Mouse (Mus musculus) kidney, embryonic 15.5 days (tissue): ENCODE data around the gene Fam8a1. TPM values are rescaled to one million over a fixed set of nuclear protein-coding genes. Genes with fewer than 3 reads are reported as not detected.

Experiments
- ATAC-seq: fragments of 200-750 bp; cut with Nextera tagmentation; replicated peaks from 2 replicates; pipeline ENCODE4 v1.8.0; 2017; ENCODE audit warnings: moderate TSS enrichment; ENCODE audit not compliant: low FRiP score
- H3K27ac ChIP-seq: fragments of 300-500 bp; sonication (generic); 2 replicates; pipeline ENCODE4 v1.5.1; 2015; ENCODE audit warnings: mild to moderate bottlenecking, inconsistent platforms
- H3K27me3 ChIP-seq: fragments of 300-500 bp; sonication (generic); 2 replicates; pipeline ENCODE4 v1.6.1; 2015; ENCODE audit warnings: inconsistent platforms
- H3K36me3 ChIP-seq: fragments of 300-500 bp; sonication (generic); 2 replicates; pipeline ENCODE4 v1.6.1; 2015; ENCODE audit warnings: inconsistent platforms
- H3K4me1 ChIP-seq: fragments of 300-500 bp; sonication (generic); 2 replicates; pipeline ENCODE4 v1.6.1; 2015; ENCODE audit warnings: inconsistent platforms
- H3K4me2 ChIP-seq: fragments of 300-500 bp; sonication (generic); 2 replicates; pipeline ENCODE4 v1.6.1; 2015; ENCODE audit warnings: moderate library complexity, mild to moderate bottlenecking, inconsistent platforms
- H3K4me3 ChIP-seq: fragments of 300-500 bp; sonication (generic); replicated peaks from 2 replicates; pipeline ENCODE4 v1.5.1; 2015; ENCODE audit warnings: mild to moderate bottlenecking, inconsistent platforms
- H3K9ac ChIP-seq: fragments of 300-500 bp; sonication (generic); 2 replicates; pipeline ENCODE4 v1.6.1; 2015; ENCODE audit warnings: mild to moderate bottlenecking, inconsistent platforms
- H3K9me3 ChIP-seq: fragments of 300-500 bp; sonication (generic); replicated peaks from 2 replicates; pipeline ENCODE4 v1.6.1; 2016; ENCODE audit warnings: inconsistent platforms
- WGBS: fragments of 180-500 bp; shearing (Covaris S2); methylation state at CpG from one replicate; pipeline ENCODE4 v1.1.7; 2015; ENCODE audit warnings: mixed read lengths; 5-methylcytosine and 5-hydroxymethylcytosine counted together
- polyA plus RNA-seq: library from polyadenylated mRNA; unstranded; fragments of >200 nt; fragmentation: Nextera tagmentation; extraction: Ambion mirVana; gene quantifications from 2 replicates; pipeline ENCODE4 v1.2.1, GENCODE M21; 2015

Gene Fam8a1
- polyA plus RNA-seq, 1 experiment from 2014 or later = 10.6 TPM

DNA sequence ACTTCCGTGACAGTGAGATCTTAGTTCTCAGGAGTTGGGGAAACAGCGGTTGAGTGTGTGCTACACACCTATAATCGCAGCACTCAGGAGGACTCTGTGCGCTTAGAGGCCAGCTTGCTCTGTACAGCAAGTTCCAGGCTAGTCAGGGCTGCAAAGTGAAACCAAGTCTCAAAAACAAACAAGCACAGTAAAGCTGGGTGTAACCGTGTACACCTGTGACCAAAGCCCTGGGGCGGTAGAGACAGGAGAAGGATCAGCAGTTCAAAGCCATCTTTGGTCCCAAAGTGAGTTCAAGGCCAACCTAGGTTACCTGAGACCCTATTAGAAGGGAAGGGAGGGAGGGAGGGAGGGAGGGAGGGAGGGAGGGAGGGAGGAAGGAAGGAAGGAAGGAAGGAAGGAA, 25.1 kb upstream of the Fam8a1 start:
- peaks cover 6% of the 10 kb centered on the region; the same call in 1 of the 2 replicates for H3K9me3 ChIP-seq
- no peaks in the 10 kb centered on the region for H3K4me1 ChIP-seq
- H3K9ac ChIP-seq = no peak overlapping the region
- H3K27me3 ChIP-seq = no peaks in the 10 kb centered on the region
- H3K36me3 ChIP-seq = peaks cover 3% of the 10 kb centered on the region; the same call in 1 of the 2 replicates
- ATAC-seq = no peak
- H3K4me2 ChIP-seq = no peak overlapping the region
- H3K27ac ChIP-seq = no peak overlapping the region
- WGBS = 94% methylated on average over 6 of the region's 6 CpGs
- H3K4me3 ChIP-seq = no peak overlapping the region

DNA sequence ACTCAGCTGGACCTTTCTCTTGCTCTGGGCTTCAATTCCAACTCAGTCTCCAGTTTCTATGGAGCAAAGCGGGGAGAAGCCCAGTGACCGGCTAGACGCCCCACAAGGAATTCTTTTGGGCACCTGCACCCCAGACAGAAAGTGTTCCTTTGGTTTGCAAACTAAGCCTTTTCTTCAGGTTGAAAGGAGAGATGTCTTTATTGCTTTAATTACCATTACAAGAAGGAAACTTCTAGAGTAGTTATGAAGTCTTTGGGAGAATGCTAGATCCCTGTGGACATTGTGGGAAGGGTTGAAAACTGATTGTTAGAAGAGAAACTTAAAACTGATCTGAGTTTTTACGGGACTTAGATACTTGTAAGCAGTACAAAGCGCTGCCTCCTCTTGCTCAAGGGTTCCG, 23.8 kb upstream of the Fam8a1 start:
- no peak for ATAC-seq
- whole genome bisulfite sequencing = 64% methylated on average over 6 of the region's 6 CpGs

DNA sequence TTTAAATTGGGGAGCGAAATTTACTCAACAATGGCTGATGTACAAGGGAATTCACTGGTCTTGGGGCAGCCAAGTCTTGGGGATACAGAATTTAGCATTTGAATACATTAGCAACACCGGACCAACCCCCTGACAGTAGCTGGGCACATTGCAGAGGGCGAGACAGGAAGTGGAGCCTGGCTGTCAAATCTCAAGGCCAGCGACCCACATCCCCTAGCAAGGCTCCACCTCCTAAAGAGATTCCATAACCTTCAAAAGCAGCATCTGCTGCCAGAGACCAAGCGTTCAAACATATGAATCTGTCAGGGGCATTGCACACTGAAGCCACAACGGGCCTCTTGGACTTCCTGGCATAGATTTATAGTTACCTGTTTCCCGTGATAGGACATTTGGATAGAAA, 17.5 kb upstream of the Fam8a1 start:
- ATAC-seq = no peak

More for the DNA sequence above, 23.8 kb upstream of the Fam8a1 start:
- Histone ChIP-seq H3K9me3 (peaks cover 6% of the 10 kb centered on the region; the same call in 1 of the 2 replicates), H3K36me3 (peaks cover 3% of the 10 kb centered on the region; the same call in 1 of the 2 replicates), H3K27me3 (no peaks in the 10 kb centered on the region), H3K4me1 (no peaks in the 10 kb centered on the region), H3K9ac (no peak overlapping the region), H3K27ac (no peak overlapping the region), H3K4me3 (no peak overlapping the region), H3K4me2 (no peak overlapping the region)

DNA sequence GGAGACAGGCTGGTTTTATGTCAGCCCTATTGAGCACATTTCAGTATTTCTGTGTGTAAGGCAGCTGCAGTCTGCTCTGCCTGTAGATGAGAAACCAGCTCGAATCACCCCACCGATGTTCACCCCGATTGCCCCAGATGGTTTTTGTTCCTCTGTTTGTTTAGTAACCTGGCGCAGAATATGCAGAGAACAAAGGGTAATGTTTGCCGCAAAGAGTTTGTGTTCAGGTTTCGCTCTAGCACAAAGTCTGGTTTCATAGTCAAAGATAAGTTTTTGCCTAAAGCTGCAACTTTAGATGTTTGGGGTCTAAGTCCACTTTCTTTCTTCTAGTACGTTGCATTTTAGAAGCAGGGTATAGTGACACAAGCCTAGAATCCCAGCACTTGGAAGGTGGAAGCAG, 16.7 kb upstream of the Fam8a1 start:
- Histone ChIP-seq H3K4me3 (no peak overlapping the region), H3K27me3 (no peaks in the 10 kb centered on the region), H3K4me2 (no peak overlapping the region), H3K36me3 (no peaks in the 10 kb centered on the region), H3K27ac (no peak overlapping the region), H3K4me1 (no peaks in the 10 kb centered on the region), H3K9ac (no peak overlapping the region), H3K9me3 (no peaks in the 10 kb centered on the region)
- no peak for ATAC-seq
- 82% methylated on average over 7 of the region's 7 CpGs for WGBS

More for the DNA sequence above, 17.5 kb upstream of the Fam8a1 start:
- Histone ChIP-seq H3K9me3 (no peaks in the 10 kb centered on the region), H3K4me2 (no peak overlapping the region), H3K36me3 (no peaks in the 10 kb centered on the region), H3K9ac (no peak overlapping the region), H3K27ac (no peak overlapping the region), H3K4me1 (no peaks in the 10 kb centered on the region), H3K27me3 (no peaks in the 10 kb centered on the region), H3K4me3 (no peak overlapping the region)
- 81% methylated on average over 7 of the region's 7 CpGs for WGBS

DNA sequence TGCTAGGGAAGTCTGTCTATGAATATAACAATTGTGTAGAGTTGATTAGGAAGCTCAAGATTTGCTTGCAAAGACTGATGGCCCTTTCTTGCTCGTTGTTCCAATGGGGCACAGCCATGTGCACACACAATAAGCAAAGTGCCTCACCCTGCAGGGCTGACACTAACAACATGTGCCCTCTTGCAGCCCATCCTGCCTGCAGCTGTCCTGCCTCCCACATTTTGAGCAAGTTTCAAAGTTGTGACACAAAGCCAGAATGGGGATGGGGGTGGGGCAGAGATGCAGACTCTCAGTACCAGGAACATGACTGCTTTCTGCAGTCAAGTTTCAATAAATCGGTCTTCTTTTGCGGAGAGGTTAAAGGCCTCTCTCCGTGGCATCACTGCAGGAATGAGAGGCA, 15.7 kb upstream of the Fam8a1 start:
- Histone ChIP-seq H3K4me1 (no peaks in the 10 kb centered on the region), H3K9me3 (no peaks in the 10 kb centered on the region), H3K4me2 (no peak overlapping the region), H3K4me3 (no peak overlapping the region), H3K27ac (no peak overlapping the region), H3K27me3 (no peaks in the 10 kb centered on the region), H3K9ac (no peak overlapping the region), H3K36me3 (no peaks in the 10 kb centered on the region)
- no peak for ATAC-seq
- 65% methylated on average over 4 of the region's 4 CpGs for WGBS

DNA sequence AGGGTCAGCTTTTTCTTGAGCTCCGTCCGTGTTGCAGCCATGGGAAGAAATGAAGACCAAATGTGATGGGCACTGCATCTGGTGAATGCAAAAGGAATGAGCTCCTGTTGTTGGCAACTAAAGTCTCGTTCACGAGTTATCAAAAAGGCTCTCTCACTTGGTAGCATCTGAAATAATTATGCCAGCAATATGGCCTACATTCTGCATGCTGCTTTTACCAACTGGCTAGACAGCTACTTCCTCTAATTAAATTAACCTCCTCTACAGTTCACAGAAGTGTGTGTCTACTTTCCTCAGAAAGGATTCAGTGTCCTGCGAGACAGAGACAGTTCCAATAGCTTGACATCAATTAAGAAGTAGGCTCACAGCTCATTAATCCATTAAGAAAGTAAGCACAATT, 14.8 kb upstream of the Fam8a1 start:
- Histone ChIP-seq H3K4me3 (no peak overlapping the region), H3K4me1 (no peaks in the 10 kb centered on the region), H3K4me2 (no peak overlapping the region), H3K9me3 (no peaks in the 10 kb centered on the region), H3K27me3 (no peaks in the 10 kb centered on the region), H3K9ac (no peak overlapping the region), H3K27ac (no peak overlapping the region), H3K36me3 (no peaks in the 10 kb centered on the region)
- 77% methylated on average over 5 of the region's 5 CpGs for WGBS
- no peak for ATAC-seq

DNA sequence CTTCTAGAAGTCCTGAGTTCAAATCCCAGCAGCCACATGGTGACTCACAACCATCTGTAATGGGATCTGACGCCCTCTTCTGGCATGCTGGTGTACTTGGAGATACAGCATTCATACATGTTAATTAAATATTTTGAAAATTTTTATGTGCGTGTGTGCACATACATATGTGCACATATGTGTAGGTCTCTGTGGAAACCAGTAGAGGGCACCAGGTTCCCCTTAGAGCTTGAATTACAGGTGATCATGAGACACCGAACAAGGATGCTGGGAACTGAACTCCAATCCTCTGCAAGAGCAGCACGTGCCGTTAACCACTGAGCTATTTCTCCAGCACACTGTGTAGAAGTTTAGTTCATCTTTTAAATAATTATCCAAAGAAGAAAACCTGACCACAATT, 10.1 kb upstream of the Fam8a1 start:
- H3K9me3 ChIP-seq = no peaks in the 10 kb centered on the region
- H3K27ac ChIP-seq = no peak overlapping the region
- H3K4me2 ChIP-seq = no peak overlapping the region
- no peaks in the 10 kb centered on the region for H3K4me1 ChIP-seq
- H3K27me3 ChIP-seq = no peaks in the 10 kb centered on the region
- no peak overlapping the region for H3K9ac ChIP-seq
- no peak for ATAC-seq
- no peak overlapping the region for H3K4me3 ChIP-seq
- WGBS = 89% methylated on average over 5 of the region's 5 CpGs
- no peaks in the 10 kb centered on the region for H3K36me3 ChIP-seq

DNA sequence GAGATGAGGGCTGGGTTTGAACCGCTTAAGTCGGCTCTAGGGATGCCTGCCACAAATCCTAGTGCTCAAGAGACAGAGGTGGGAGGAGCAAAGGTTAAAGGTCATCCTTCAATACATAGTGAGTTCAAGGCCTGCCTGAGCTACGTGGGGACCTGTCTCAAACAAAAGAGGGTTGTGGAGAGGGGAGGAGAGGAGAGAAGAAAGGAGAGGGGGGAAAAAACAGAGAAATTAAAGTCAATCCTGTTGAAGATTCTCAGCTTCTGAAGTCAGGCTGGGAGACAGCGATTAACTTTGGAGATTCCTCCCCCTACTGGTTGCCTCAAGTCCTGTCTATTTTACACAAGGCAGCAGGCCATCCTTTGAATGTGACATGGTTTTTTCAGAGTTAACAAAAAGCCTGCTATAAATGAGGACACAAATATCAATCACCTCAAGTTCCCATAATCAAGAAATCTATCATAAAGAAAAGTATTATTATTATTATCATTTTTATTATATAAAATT, 5.8 kb upstream of the Fam8a1 start:
- H3K4me3 ChIP-seq = no peak overlapping the region
- no peak overlapping the region for H3K27ac ChIP-seq
- H3K4me1 ChIP-seq = 0 out of 2 replicates have a peak, but pooled peaks cover under 1% of the 10 kb centered on the region
- H3K27me3 ChIP-seq = no peaks in the 10 kb centered on the region
- 38% methylated on average over 4 of the region's 4 CpGs for WGBS
- no peak overlapping the region for H3K4me2 ChIP-seq
- no peak; the same call in 1 of the 2 replicates for ATAC-seq
- no peaks in the 10 kb centered on the region for H3K36me3 ChIP-seq
- H3K9me3 ChIP-seq = no peaks in the 10 kb centered on the region
- H3K9ac ChIP-seq = no peak overlapping the region

DNA sequence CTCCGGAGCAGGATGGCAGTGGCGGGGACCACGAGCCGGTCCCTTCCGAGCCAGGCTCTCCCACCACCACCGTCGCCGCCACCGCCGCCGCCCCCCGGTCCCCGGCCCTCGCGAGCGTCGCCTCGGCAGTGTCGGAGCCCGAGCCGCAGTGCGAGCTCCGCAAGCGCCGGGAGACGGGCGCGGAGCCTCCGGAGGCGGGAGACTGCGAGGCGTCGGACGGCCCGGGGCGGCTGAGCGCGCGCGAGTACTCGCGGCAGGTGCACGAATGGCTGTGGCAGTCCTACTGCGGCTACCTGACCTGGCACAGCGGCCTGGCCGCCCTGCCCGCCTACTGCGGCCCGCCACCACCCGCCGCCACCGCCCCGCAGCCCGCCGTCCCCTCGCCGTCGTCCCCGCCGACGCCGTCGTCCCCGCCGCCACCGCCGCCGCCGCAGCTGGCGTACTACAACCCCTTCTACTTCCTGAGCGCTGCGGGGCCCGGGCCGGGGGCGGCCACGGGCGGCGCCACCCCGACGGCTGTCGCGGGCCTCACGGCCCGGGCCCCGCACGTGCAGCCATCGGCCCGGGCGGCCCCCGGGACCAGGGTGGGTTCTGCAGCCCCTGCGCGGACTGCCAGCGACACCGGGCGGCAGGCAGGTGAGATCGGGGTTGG, 424 bp downstream of the Fam8a1 start:
- under 1% methylated on average over 60 of the region's 96 CpGs for WGBS
- peak; percentile 78 for ATAC-seq

DNA sequence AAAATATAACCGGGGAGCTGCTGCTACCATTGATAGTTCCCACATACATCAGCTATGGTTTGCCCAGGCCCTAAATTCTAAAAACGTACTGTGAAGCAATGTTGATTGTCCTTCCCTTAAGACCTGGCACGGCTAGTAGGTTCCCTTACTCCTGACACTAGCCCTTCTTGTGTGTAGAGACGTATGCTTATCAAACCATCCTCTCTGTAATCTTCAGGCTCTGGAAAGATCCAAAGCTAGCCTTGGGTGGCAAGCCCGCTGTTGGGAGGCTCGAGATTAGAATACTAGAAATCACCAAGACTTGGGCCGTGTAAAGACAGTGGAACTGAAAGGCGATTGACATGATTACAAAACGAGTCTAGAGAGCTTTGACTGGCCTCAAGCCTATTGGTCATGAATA, 1.2 kb downstream of the Fam8a1 start:
- H3K27ac ChIP-seq = 0 out of 2 replicates have a peak overlapping the region, but pooled peaks have one; percentile 65
- H3K27me3 ChIP-seq = no peaks in the 10 kb centered on the region
- peaks cover 44% of the 10 kb centered on the region for H3K36me3 ChIP-seq
- ATAC-seq = no peak
- H3K4me3 ChIP-seq = peak overlapping the region; percentile 96
- peak overlapping the region; percentile 87 for H3K9ac ChIP-seq
- H3K9me3 ChIP-seq = no peaks in the 10 kb centered on the region
- WGBS = 63% methylated on average over 9 of the region's 9 CpGs
- peaks cover 12% of the 10 kb centered on the region for H3K4me1 ChIP-seq
- peak overlapping the region; percentile 91 for H3K4me2 ChIP-seq

More for the DNA sequence above, 424 bp downstream of the Fam8a1 start:
- peak overlapping the region; percentile 96 for H3K4me3 ChIP-seq
- H3K27me3 ChIP-seq = no peaks in the 10 kb centered on the region
- H3K36me3 ChIP-seq = peaks cover 36% of the 10 kb centered on the region
- H3K9ac ChIP-seq = peak overlapping the region; percentile 87
- H3K4me2 ChIP-seq = peak overlapping the region; percentile 91
- no peaks in the 10 kb centered on the region for H3K9me3 ChIP-seq
- H3K27ac ChIP-seq = peak overlapping the region; percentile 65
- H3K4me1 ChIP-seq = peaks cover 12% of the 10 kb centered on the region

DNA sequence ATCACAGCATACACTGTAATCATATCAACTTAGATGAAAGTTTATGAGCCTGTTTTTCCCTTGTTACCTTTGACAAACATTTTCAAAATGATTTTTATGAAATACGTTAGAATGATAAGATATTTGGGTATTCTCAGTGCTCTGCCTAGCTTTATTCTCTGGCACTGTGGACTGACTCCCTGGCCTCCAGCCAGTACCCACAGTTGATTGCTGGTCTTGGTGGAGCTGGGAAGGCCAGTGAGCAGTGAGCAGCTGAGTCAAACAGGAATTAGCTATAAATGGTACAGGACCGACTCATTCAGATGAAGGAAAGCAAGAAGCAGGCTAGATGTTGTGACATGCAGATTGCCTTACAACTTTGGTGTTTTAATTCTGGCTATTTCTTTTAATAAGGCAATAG, 5.3 kb downstream of the Fam8a1 start:
- WGBS = 89% methylated on average over 2 of the region's 2 CpGs
- Histone ChIP-seq H3K27ac (no peak overlapping the region), H3K4me1 (peaks cover 7% of the 10 kb centered on the region), H3K9me3 (no peaks in the 10 kb centered on the region), H3K27me3 (no peaks in the 10 kb centered on the region), H3K9ac (no peak overlapping the region), H3K4me3 (no peak overlapping the region), H3K36me3 (peaks cover 69% of the 10 kb centered on the region), H3K4me2 (no peak overlapping the region)
- no peak for ATAC-seq

DNA sequence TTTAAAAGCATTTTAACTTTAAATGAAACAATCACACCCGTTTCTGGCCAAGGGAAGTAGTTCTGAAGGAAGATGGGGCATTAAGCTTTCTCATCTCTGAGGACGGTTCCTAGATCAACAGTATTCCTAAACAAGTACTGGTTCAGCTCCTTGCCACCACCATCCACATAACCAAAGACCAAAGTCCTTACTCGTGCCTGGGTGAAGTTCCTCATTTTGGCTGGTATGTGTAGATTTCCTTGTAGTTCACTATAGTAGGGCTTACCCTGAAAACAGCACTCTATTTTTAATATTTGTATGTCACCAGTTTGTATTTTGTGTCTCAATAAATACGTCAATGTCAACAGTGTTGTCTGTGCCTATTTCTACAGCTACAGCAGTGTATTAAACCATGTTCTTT, 8.4 kb downstream of the Fam8a1 start:
- Histone ChIP-seq H3K4me2 (no peak overlapping the region), H3K36me3 (peaks cover 76% of the 10 kb centered on the region), H3K9ac (no peak overlapping the region), H3K27me3 (no peaks in the 10 kb centered on the region), H3K27ac (no peak overlapping the region), H3K4me1 (no peaks in the 10 kb centered on the region), H3K9me3 (no peaks in the 10 kb centered on the region), H3K4me3 (no peak overlapping the region)
- WGBS = 85% methylated on average over 4 of the region's 4 CpGs
- ATAC-seq = no peak

DNA sequence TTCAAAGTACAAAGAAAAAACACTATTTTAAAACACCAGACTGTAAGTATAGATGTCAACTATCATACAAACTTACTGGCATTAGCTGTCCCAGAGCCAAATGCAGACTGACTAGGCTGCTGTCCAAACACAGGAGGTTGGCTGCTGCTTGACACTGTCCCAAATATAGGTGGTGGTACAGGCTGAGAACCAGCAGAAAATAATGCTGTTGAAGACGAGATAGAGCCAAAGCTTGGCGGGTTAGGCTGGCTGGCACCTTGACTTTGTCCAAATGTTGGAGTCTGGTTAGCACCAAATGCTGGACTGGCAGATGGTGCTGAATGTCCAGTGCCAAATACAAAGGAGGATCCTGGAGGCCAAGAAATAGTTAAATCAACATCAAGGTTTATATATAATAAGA, 13.6 kb downstream of the Fam8a1 start:
- Histone ChIP-seq H3K9me3 (no peaks in the 10 kb centered on the region), H3K27ac (no peak overlapping the region), H3K4me1 (no peaks in the 10 kb centered on the region), H3K4me2 (no peak overlapping the region), H3K27me3 (no peaks in the 10 kb centered on the region), H3K9ac (no peak overlapping the region), H3K36me3 (peaks cover 85% of the 10 kb centered on the region), H3K4me3 (no peak overlapping the region)
- WGBS = 87% methylated on average over 2 of the region's 2 CpGs
- no peak for ATAC-seq
